Mouse (Mus musculus) splenic B cell, adult 2 months (primary cell): ENCODE results near the gene Pex13.

Experiments
- DNase-seq: peaks from one replicate; pipeline ENCODE4 v3.0.0-alpha.2; 2011; ENCODE audit warnings: low read depth, low spot score
- H3K27me3 ChIP-seq: 2 replicates; pipeline ENCODE4 v1.6.1; 2012; ENCODE audit warnings: mild to moderate bottlenecking, low read length, moderate library complexity, mixed read lengths; ENCODE audit not compliant: control insufficient read depth, poor library complexity, insufficient read depth, severe bottlenecking
- H3K36me3 ChIP-seq: 2 replicates; pipeline ENCODE4 v1.6.1; 2012; ENCODE audit warnings: mild to moderate bottlenecking, low read length, moderate library complexity, mixed read lengths; ENCODE audit not compliant: control insufficient read depth, poor library complexity, insufficient read depth, severe bottlenecking

The Pex13 gene

DNA sequence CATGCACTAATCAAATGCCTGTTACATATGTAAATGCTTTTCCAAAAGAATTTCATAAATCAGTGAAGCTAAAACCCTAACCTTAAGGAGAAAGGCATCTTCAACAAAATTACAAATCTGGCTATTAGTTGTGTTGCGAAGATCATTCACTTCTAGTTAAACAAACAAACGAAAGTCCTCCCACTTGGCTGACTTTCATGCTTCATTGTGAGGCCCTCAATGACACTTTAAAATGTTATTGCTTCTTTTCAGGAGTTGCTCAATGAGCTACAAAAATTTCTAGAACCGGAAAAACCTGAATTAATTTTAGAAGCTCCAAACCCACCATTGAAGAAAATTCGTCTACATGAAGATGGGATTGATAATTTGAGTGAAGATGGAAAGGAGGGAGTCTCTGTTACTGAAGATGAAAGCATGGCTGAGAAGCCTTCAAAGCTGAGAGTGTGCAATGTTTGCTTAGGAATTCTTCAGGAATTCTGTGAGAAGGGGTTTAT is 6.5 kb upstream of the Pex13 start:
- peaks cover 5% of the 10 kb centered on the region; the same call in 1 of the 2 replicates for H3K36me3 ChIP-seq
- H3K27me3 ChIP-seq = no peaks in the 10 kb centered on the region
- no peak for DNase-seq

DNA sequence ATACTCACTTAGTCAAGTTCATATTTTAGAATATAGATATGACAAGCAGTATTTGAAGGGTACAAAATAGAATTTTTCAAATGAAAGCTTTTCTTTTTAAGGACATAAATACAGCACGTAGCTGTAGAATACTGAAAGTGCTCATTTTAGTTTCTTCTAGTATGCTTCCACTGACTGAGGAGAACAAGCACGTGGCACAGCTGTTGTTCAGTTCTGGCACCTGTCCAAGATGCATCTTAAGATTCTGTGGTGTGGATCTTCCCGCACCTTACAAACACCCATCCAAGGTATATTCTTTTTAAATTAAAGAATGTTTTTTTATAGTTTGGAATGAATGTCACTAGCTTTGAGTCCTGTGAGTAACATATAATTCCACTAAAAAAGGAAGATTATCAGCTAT is 1.4 kb upstream of the Pex13 start:
- no peaks in the 10 kb centered on the region for H3K27me3 ChIP-seq
- peak; percentile 57 for DNase-seq
- H3K36me3 ChIP-seq = peaks cover 2% of the 10 kb centered on the region; the same call in 1 of the 2 replicates

GRCm38 (mm10) chr11:23666526-23666925 is 767 bp upstream of the Pex13 start:
- no peaks in the 10 kb centered on the region for H3K27me3 ChIP-seq
- no peak for DNase-seq
- peaks cover 2% of the 10 kb centered on the region; the same call in 1 of the 2 replicates for H3K36me3 ChIP-seq

DNA sequence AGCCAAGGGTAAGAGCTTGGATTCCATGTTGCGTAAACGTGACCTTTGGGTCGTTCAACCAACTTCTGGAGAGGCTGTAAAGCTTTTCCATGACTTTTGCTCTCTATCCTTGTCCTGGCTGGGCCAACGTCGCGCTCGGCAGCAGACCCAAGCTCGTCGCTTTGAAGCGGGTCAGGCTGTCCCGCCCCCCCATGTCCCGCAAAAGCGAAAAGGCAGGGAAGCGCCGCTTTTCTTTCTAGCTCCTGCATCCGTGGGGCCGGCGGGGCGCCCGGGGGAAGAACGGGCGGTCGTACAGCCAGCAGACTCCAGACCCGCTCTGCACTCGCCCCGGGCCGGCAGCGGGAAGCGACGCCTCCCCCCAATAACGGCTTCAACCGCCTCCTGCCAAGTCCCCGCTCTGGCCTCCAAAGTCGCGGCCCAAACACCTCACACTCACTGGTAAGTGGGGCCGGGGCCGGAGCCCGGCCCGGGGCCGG is 410 bp downstream of the Pex13 start, which contains the start of gene Pus10:
Gene Pus10 (plus strand): TSS at position 364 of the 476 bp plus-strand sequence.
- no peak for DNase-seq
- no peaks in the 10 kb centered on the region for H3K27me3 ChIP-seq
- peaks cover 2% of the 10 kb centered on the region; the same call in 1 of the 2 replicates for H3K36me3 ChIP-seq

DNA sequence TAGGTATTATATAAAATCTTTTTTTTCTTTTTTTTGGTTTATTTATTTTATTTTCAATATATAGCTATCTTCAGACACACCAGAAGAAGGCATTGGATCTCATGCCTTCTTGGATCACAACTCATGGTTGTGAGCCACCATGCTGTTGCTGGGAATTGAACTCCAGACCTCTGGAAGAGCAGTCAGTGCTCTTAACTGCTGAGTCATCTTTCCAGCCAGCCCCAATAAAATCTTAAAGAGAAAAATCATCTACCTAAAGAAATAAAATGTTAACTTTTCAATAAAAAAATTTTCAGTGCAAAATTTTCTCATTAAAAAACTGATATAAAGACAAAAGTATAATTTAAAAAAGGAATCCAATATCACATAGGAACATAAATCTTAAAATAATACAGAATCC is 1.5 kb downstream of the Pex13 start:
- no peak for DNase-seq
- no peaks in the 10 kb centered on the region for H3K27me3 ChIP-seq

GRCm38 (mm10) chr11:23657791-23658190 is 8.0 kb downstream of the Pex13 start:
- DNase-seq = no peak
- Histone ChIP-seq H3K36me3 (peaks cover 2% of the 10 kb centered on the region; the same call in 1 of the 2 replicates), H3K27me3 (no peaks in the 10 kb centered on the region)

More for the DNA sequence above, 1.5 kb downstream of the Pex13 start:
- H3K36me3 ChIP-seq = peaks cover 2% of the 10 kb centered on the region; the same call in 1 of the 2 replicates

DNA sequence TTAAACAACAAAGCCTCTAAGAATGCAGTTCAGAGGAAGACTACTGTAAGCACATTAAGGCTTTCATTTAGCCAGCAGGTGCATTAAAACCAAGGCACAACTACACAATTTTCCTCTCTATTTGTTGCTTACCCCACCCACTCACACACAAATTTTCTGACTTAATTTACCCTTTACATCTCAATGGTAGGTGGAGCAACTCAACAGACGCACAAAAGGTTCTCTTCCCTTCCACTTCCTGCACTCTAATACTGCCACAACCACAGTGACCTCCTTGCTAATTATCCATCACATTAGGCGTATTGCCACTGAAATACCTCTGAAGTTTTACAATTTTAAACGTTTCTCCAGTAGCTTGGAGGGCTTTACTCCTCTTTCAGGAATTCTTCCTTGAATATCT is 12.1 kb downstream of the Pex13 start:
- H3K27me3 ChIP-seq = no peaks in the 10 kb centered on the region
- no peak for DNase-seq
- H3K36me3 ChIP-seq = peaks cover 4% of the 10 kb centered on the region; the same call in 1 of the 2 replicates

DNA sequence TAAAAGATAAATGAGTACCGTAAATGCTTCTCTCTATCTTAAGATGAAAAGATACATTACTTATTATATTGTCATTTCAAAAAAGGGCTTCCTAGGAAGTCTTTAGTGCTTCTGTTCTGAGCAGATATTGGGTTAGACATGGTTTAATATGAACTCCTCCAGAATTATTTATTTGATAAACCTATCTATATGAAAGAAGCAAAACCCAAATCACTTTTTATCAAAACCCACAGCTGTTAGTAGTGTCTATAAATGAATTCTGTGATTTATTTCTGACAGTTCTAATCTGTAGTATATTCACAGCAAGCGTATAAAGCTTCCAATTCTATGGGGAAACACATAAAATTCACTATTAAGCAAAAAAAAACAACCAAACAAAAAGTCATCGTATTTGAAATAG is 17.9 kb downstream of the Pex13 start:
- Histone ChIP-seq H3K27me3 (no peaks in the 10 kb centered on the region), H3K36me3 (0 out of 2 replicates have a peak, but pooled peaks cover 2% of the 10 kb centered on the region)
- no peak for DNase-seq

- H3K27me3 ChIP-seq = no peaks in the 10 kb centered on the region
- H3K36me3 ChIP-seq = 0 out of 2 replicates have a peak, but pooled peaks cover 2% of the 10 kb centered on the region
- no peak for DNase-seq
These were observed 18.3 kb downstream of the Pex13 start for GRCm38 (mm10) chr11:23647431-23647830.

GRCm38 (mm10) chr11:23634573-23634972 is 31.2 kb downstream of the Pex13 start:
- DNase-seq = no peak
- Histone ChIP-seq H3K27me3 (no peaks in the 10 kb centered on the region), H3K36me3 (no peaks in the 10 kb centered on the region)

GRCm38 (mm10) chr11:23633879-23634215 is 31.9 kb downstream of the Pex13 start:
- no peak for DNase-seq
- Histone ChIP-seq H3K36me3 (no peaks in the 10 kb centered on the region), H3K27me3 (no peaks in the 10 kb centered on the region)

DNA sequence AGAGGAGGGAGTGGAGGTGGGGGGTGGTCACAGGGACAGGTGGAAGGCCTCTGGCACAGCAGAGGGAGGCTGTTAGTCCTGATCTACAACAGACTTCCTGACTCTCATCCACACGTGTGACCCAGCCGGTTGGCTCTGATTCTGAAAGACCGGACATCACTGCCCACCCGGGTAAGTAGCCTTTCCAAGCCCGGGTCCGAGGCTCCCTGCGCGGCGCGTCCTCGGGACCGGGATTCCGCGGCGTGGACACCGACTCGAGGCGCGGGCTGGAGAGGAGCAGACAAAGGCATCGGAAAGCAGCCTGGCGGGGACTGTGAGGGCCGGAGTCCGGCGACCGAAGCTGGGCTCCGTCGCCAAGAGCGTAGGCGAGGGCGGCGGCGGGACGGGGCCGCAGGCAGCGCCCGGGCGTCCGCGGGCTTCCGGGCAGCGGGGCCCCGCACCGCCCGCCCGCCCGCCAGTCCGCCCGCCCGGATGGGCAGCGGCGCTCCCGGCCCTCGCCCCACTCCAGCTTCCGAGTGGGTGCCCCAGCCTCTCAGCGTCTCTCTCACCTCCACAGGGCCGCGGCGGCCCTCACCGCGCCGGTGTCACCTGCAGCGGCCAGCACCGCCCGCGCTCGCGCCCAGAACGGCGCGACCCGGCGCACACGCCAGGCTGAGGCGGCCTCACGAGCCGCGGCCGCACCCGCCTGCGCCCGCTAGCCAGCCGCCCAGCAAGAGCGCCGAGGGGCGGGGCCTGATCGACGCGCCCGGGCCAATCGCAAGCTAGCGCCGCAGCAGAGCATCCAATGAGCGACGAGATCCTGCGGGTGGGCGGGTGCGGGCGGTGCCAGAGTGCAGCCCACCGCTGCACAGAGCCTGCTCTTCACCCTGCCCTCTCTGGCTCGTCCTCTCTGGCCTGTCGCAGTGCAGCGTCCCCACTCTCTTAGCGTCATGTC is 32.5 kb downstream of the Pex13 start, which contains the start of gene 0610010F05Rik:
Gene 0610010F05Rik (minus strand): TSS at position 695 of the 934 bp plus-strand sequence.
- Histone ChIP-seq H3K36me3 (no peaks in the 10 kb centered on the region), H3K27me3 (no peaks in the 10 kb centered on the region)
- DNase-seq = peak; percentile 95

GRCm38 (mm10) chr11:23630664-23631063 is 35.1 kb downstream of the Pex13 start:
- no peaks in the 10 kb centered on the region for H3K27me3 ChIP-seq
- H3K36me3 ChIP-seq = no peaks in the 10 kb centered on the region
- DNase-seq = peak; percentile 26

GRCm38 (mm10) chr11:23618995-23619394 is 46.8 kb downstream of the Pex13 start:
- DNase-seq = no peak
- Histone ChIP-seq H3K36me3 (no peaks in the 10 kb centered on the region), H3K27me3 (no peaks in the 10 kb centered on the region)

GRCm38 (mm10) chr11:23614546-23614945 is 51.2 kb downstream of the Pex13 start:
- no peak for DNase-seq
- Histone ChIP-seq H3K36me3 (no peaks in the 10 kb centered on the region), H3K27me3 (no peaks in the 10 kb centered on the region)
